Mouse (Mus musculus) brain, embryonic 14.5 days (tissue): ENCODE results near the gene Ift172.

Source experiments
- CTCF ChIP-seq: fragments of 200-500 bp; IDR thresholded peaks from 2 replicates; pipeline ENCODE4 v1.5.1; 2012; ENCODE audit warnings: inconsistent platforms, mild to moderate bottlenecking, moderate library complexity, borderline replicate concordance; ENCODE audit not compliant: insufficient read depth, insufficient read length; ENCODE audit errors: extremely low read depth
- POLR2A ChIP-seq: fragments of 200-500 bp; IDR thresholded peaks from 2 replicates; pipeline ENCODE4 v1.6.1; 2012; ENCODE audit warnings: mild to moderate bottlenecking, inconsistent platforms, borderline replicate concordance; ENCODE audit not compliant: poor library complexity, insufficient read depth, insufficient read length, severe bottlenecking; ENCODE audit errors: extremely low read depth

- TF ChIP-seq POLR2A, result peak; percentile 90
- TF ChIP-seq CTCF, result no peak
These were observed 50.0 kb downstream of the Ift172 start, which contains the start of the genes Nrbp1 and Gm9970 for GRCm38 (mm10) chr5:31240637-31241521.
